Mouse (Mus musculus): ENCODE results near the gene Dcaf1. TPM values are rescaled to one million over a fixed set of nuclear protein-coding genes. Genes with fewer than 3 reads are reported as not detected.

The Dcaf1 gene
- polyA plus RNA-seq, 1 experiment: 17.6 TPM

GRCm38 (mm10) chr9:106911624-106912023, 90.0 kb downstream of the Dcaf1 start:
- H3K4me1 ChIP-seq (ENCODE audit: control insufficient read depth, insufficient read depth, insufficient read length, low read length): no peaks in the 10 kb centered on the region
- no peak overlapping the region for H3K4me3 ChIP-seq (ENCODE audit: insufficient read depth, low read depth, low read length)
- no peak overlapping the region for H3K27ac ChIP-seq (replicated peaks; ENCODE audit: low read depth, low read length)

DNA sequence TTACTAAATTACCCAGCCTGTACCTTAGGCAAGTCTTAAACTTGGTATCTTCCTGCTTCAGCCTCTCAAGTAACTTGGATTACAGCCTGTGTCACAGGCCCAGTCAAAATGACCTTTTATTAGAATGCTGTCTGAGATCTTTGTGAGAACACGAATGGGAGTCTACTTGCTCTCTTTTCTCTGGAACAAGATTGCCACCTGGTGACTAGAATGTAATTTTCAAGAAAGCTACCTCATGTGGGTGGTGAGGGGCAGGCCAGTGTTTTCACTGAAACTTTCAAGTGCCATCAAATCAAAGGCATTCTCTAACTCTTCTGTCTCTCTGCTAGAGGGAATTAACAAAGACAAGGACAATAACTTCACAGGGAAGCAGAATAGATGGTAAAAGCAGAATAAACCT, 92.1 kb downstream of the Dcaf1 start:
- Histone ChIP-seq H3K27ac (replicated peaks; ENCODE audit: low read depth, low read length) (no peak overlapping the region), H3K4me3 (ENCODE audit: insufficient read depth, low read depth, low read length) (no peak overlapping the region), H3K4me1 (ENCODE audit: control insufficient read depth, insufficient read depth, insufficient read length, low read length) (no peaks in the 10 kb centered on the region)

DNA sequence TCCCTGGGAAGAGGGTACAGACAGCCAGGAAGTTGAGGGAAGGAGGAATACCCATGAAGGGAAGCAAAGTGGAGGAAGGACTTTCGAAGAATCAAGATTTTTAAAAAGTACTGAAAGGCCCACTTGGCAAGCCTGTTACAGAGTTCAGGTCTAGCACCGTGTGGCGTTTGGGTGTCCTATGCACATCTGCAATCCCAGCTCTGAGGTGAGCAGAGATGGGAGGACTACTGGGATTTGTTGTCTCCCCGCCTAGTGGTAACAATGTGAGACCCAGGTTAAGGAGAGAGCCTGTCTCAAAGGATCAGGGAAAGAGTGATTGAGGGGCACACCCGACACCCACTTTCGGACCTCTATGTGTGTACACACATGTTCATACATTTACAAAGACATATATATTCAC, 93.2 kb downstream of the Dcaf1 start:
- no peak overlapping the region for H3K4me3 ChIP-seq (ENCODE audit: insufficient read depth, low read depth, low read length)
- no peak overlapping the region for H3K27ac ChIP-seq (replicated peaks; ENCODE audit: low read depth, low read length)
- H3K4me1 ChIP-seq (ENCODE audit: control insufficient read depth, insufficient read depth, insufficient read length, low read length): no peaks in the 10 kb centered on the region

Other genes with a start within 250 kb of the Dcaf1 start
- not detected in 2 replicates for gene Iqcf6, start 195.3 kb upstream of the Dcaf1 start, polyA plus RNA-seq (2012; ENCODE audit: insufficient read depth, insufficient read length, missing spikeins)
- gene Grm2, start 165.8 kb upstream of the Dcaf1 start, polyA plus RNA-seq (2012; ENCODE audit: insufficient read depth, insufficient read length, missing spikeins): not detected in 2 replicates
- 61.1 and 85.1 TPM in 2 replicates for gene Tex264, start 135.9 kb upstream of the Dcaf1 start, polyA plus RNA-seq (2012; ENCODE audit: insufficient read depth, insufficient read length, missing spikeins)
- gene Rad54l2, start 32.7 kb upstream of the Dcaf1 start, polyA plus RNA-seq (2012; ENCODE audit: insufficient read depth, insufficient read length, missing spikeins): 4.6 and 7.1 TPM in 2 replicates
- 6.2 and 11.8 TPM in 2 replicates for gene Rbm15b, start 65.6 kb downstream of the Dcaf1 start, polyA plus RNA-seq (2012; ENCODE audit: insufficient read depth, insufficient read length, missing spikeins)
- gene Manf, start 70.1 kb downstream of the Dcaf1 start, polyA plus RNA-seq (2012; ENCODE audit: insufficient read depth, insufficient read length, missing spikeins): 75.3 and 92.4 TPM in 2 replicates

Data from brown adipose tissue, adult 24 weeks (tissue).